Mouse (Mus musculus) kidney, embryonic 16.5 days (tissue): ENCODE data around the gene Aff3. TPM values are rescaled to one million over a fixed set of nuclear protein-coding genes. Genes with fewer than 3 reads are reported as not detected.

Experiments used
- ATAC-seq: fragments of 200-750 bp; cut with Nextera tagmentation; 2 replicates; pipeline ENCODE4 v1.8.0; 2017; ENCODE audit warnings: moderate TSS enrichment; ENCODE audit not compliant: low FRiP score, low TSS enrichment
- H3K27ac ChIP-seq: fragments of 300-500 bp; sonication (generic); 2 replicates; pipeline ENCODE4 v1.5.1; 2014; ENCODE audit warnings: low read length
- H3K27me3 ChIP-seq: fragments of 300-500 bp; sonication (generic); 2 replicates; pipeline ENCODE4 v1.6.1; 2014; ENCODE audit warnings: low read length, control low read depth, mixed read lengths; ENCODE audit not compliant: insufficient read depth
- H3K36me3 ChIP-seq: fragments of 300-500 bp; sonication (generic); 2 replicates; pipeline ENCODE4 v1.6.1; 2014; ENCODE audit warnings: low read length, control low read depth, mixed read lengths; ENCODE audit not compliant: insufficient read depth
- H3K4me1 ChIP-seq: fragments of 300-500 bp; sonication (generic); 2 replicates; pipeline ENCODE4 v1.6.1; 2014; ENCODE audit warnings: low read length, control low read depth, mixed read lengths; ENCODE audit not compliant: insufficient read depth
- H3K4me2 ChIP-seq: fragments of 300-500 bp; sonication (generic); replicated peaks from 2 replicates; pipeline ENCODE4 v1.6.1; 2014; ENCODE audit warnings: low read depth, low read length
- H3K4me3 ChIP-seq: fragments of 300-500 bp; sonication (generic); 2 replicates; pipeline ENCODE4 v1.5.1; 2014; ENCODE audit warnings: mild to moderate bottlenecking, low read length
- H3K9ac ChIP-seq: fragments of 300-500 bp; sonication (generic); replicated peaks from 2 replicates; pipeline ENCODE4 v1.6.1; 2014; ENCODE audit warnings: low read length
- H3K9me3 ChIP-seq: fragments of 300-500 bp; sonication (generic); 2 replicates; pipeline ENCODE4 v1.6.1; 2016; ENCODE audit warnings: low read length, control low read depth
- WGBS: fragments of 180-500 bp; shearing (Covaris S2); extraction: QIAGEN DNeasy Blood & Tissue Kit; methylation state at CpG from one replicate; pipeline ENCODE4 v1.1.7; 2014; 5-methylcytosine and 5-hydroxymethylcytosine counted together
- polyA plus RNA-seq: library from polyadenylated mRNA; unstranded; fragments of >200 nt; fragmentation: Nextera tagmentation; extraction: Ambion mirVana; gene quantifications from 2 replicates; pipeline ENCODE4 v1.2.1, GENCODE M21; 2015

The Aff3 gene
- polyA plus RNA-seq, 1 experiment from 2014 or later = 4.0 TPM

DNA sequence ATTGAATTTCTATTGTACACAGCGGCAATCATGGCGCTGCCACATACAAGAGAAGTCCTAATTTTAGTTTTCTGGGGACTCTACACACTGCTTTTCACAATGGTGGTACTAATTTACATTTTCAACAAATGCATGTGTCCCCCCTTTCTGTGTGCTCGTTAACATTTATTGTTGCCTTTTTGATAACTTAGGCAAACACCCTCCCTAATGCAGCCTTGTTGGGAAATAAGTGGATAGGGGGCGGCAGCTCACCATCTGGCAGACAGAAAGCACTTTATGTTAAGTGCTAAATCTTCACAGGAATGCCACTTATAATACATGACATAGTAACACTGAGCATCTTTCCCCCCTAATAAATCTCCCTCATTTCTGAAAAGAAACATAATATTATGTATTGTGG lies 282.1 kb downstream of the Aff3 start:
- Histone ChIP-seq H3K9ac (no peak overlapping the region), H3K36me3 (peaks cover 7% of the 10 kb centered on the region; the same call in 1 of the 2 replicates), H3K4me1 (peaks cover 11% of the 10 kb centered on the region), H3K27ac (no peak overlapping the region), H3K4me3 (no peak overlapping the region), H3K9me3 (peaks cover 5% of the 10 kb centered on the region; the same call in 1 of the 2 replicates), H3K27me3 (no peaks in the 10 kb centered on the region), H3K4me2 (no peak overlapping the region)
- ATAC-seq = no peak
- WGBS = 77% methylated on average over 4 of the region's 4 CpGs

DNA sequence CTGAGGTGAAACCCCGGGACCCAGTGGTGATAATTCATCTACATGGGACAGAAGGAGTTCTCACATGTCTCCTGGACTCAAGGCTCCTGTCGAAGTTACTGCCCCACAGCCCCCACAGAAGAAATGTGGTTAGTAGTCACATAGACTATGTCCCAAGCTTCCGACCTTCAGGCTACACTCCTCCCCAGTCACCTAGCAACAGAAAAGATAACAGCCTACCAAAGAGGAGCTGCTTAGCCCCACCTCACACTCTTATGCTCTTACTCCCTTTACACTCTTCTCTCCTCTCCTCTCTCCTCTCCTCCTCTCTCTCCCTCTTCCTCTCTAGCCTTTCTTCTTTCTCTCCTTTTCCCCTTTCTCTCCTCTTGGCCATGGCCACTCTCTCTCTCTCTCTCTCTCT lies 286.8 kb downstream of the Aff3 start:
- WGBS = 28% methylated on average over 3 of the region's 3 CpGs
- no peak overlapping the region for H3K27ac ChIP-seq
- no peak for ATAC-seq
- no peak overlapping the region for H3K9ac ChIP-seq
- H3K27me3 ChIP-seq = no peaks in the 10 kb centered on the region
- H3K4me1 ChIP-seq = no peaks in the 10 kb centered on the region
- no peak overlapping the region for H3K4me3 ChIP-seq
- peaks cover 5% of the 10 kb centered on the region; the same call in 1 of the 2 replicates for H3K9me3 ChIP-seq
- no peak overlapping the region for H3K4me2 ChIP-seq
- peaks cover 7% of the 10 kb centered on the region; the same call in 1 of the 2 replicates for H3K36me3 ChIP-seq

DNA sequence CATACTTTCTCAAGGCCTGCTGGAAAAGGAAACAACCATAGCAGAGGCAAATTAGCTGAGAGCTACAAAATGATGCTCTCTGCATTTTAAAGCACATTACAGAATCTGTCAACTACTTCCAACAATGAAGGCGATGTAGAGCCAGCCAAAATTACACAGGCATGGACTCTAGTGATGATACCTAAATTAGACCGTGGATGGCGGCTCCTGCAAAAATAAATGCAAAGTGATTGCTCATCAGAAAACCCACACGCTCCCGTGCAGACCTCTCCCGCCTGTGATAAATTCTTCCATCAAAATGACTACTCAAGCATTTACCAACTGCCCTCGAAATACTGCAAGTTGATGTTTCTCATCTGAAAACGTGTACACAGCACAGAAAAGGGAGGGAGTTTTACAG lies 295.6 kb downstream of the Aff3 start:
- ATAC-seq = no peak
- WGBS = 39% methylated on average over 8 of the region's 8 CpGs
- no peak overlapping the region for H3K4me2 ChIP-seq
- no peak overlapping the region for H3K9ac ChIP-seq
- H3K9me3 ChIP-seq = no peaks in the 10 kb centered on the region
- no peaks in the 10 kb centered on the region for H3K36me3 ChIP-seq
- no peaks in the 10 kb centered on the region for H3K27me3 ChIP-seq
- H3K4me1 ChIP-seq = peaks cover 7% of the 10 kb centered on the region
- no peak overlapping the region for H3K4me3 ChIP-seq
- no peak overlapping the region for H3K27ac ChIP-seq

DNA sequence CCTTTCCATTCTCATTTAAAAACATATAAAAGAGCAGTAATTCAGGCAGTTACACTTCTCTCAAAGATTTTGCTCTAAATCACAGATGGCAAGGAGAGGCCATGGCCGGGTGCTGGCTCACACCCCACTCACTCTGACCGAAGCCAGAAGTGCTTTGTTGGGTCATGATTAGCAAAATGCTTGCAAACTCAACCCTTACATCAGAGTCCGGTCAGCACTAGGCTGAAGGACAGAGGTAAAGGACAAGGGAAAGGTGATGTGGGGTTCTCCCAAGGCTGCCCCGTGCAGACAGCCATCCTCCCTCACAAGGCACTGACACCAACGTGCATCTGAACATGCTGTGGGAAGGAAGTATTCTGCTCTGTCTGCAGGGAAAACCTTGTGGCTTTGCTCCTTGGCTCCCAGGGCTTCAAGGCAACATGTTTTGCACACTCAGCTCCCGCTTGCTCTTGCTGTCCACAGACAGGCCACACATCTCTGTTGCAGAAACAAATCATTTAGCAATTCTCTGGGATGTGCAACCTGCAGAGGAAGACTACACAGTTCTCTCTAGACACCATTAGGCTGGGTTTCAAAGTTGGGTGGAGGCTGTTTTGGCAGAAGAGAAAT lies 296.6 kb downstream of the Aff3 start:
- Histone ChIP-seq H3K36me3 (no peaks in the 10 kb centered on the region), H3K4me3 (no peak overlapping the region), H3K27me3 (no peaks in the 10 kb centered on the region), H3K4me1 (peaks cover 14% of the 10 kb centered on the region), H3K9me3 (no peaks in the 10 kb centered on the region), H3K4me2 (no peak overlapping the region), H3K27ac (no peak overlapping the region), H3K9ac (no peak overlapping the region)
- no peak for ATAC-seq
- 58% methylated on average over 6 of the region's 6 CpGs for WGBS

DNA sequence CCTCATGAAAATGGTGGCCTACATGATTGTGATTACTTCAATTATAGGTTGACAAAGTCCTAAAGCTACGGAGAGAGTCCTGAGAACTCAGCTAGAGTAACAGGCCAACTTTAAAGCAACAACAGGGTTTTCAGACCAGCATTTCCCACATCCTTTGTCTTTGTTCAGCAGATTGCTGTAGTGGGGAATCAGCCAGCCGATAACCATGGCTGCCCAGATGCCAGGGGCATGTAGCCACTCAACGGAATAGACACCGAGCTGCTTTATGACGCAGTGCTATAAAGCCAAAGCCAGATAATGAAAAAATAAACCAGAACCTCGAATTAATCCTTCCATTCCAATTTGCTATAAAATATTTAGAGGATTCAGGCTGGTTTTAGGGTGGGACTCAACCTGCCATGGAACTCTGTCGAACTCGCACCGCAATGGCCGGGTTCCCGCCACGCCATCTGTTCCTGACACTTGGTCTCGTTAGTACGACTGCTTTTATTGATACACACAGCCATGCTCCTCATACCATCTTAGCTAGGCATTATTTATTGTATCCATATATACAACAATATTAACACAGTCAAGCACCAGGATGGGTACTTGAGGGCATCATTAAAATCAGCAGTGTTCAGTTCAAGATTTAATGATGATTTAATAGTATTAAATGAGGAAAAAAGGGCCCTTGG lies 297.2 kb downstream of the Aff3 start:
- H3K9me3 ChIP-seq = no peaks in the 10 kb centered on the region
- H3K4me2 ChIP-seq = no peak overlapping the region
- H3K4me1 ChIP-seq = peaks cover 14% of the 10 kb centered on the region
- H3K9ac ChIP-seq = no peak overlapping the region
- 90% methylated on average over 14 of the region's 14 CpGs for WGBS
- no peak overlapping the region for H3K4me3 ChIP-seq
- ATAC-seq = no peak
- no peaks in the 10 kb centered on the region for H3K27me3 ChIP-seq
- H3K36me3 ChIP-seq = no peaks in the 10 kb centered on the region
- H3K27ac ChIP-seq = no peak overlapping the region

DNA sequence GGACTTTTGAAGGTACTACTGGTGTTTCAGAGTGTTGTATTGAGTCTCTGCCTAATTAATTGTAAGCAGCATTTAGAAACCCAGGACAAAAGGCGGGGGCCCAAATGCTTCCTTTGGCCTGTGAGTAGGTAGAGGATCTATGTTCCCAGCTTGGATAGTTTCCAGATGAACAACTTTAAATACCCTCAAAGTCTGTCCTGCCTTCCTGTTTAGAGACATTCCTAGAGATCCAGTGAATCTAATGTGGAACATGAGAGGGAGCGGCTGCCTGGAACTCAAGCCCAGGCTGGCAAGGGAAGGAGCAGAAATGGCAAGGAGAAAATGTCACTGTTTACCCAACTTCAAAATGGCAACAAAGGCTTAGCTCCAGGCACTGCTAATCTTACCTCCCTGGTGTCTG lies 300.9 kb downstream of the Aff3 start:
- peaks cover 18% of the 10 kb centered on the region for H3K4me1 ChIP-seq
- H3K4me3 ChIP-seq = no peak overlapping the region
- no peaks in the 10 kb centered on the region for H3K9me3 ChIP-seq
- no peaks in the 10 kb centered on the region for H3K27me3 ChIP-seq
- no peak overlapping the region for H3K27ac ChIP-seq
- ATAC-seq = no peak
- H3K4me2 ChIP-seq = no peak overlapping the region
- H3K36me3 ChIP-seq = no peaks in the 10 kb centered on the region
- WGBS = 64% methylated on average over 2 of the region's 2 CpGs
- H3K9ac ChIP-seq = no peak overlapping the region

DNA sequence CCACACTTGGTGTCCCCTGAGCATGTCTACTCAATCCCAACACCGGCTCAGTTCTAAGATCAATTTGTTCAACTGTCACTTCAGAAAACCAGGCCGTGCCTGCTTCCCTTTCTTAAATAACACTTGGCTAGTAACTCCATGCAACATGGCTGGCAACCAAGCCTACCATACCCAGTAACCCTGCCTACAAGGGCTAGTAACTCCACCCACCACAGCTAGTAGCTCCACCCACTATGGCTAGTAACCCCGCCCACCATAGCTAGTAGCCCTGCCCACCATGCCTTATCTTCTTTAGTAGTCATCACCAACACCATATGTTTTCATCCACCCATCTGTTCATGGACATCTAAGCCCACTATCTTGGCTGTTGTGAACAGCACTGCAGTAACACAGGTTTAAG lies 302.5 kb downstream of the Aff3 start:
- no peak overlapping the region for H3K9ac ChIP-seq
- H3K36me3 ChIP-seq = no peaks in the 10 kb centered on the region
- no peaks in the 10 kb centered on the region for H3K27me3 ChIP-seq
- WGBS = 87% methylated on average over 3 of the region's 3 CpGs
- H3K9me3 ChIP-seq = no peaks in the 10 kb centered on the region
- ATAC-seq = no peak
- no peak overlapping the region for H3K27ac ChIP-seq
- no peak overlapping the region for H3K4me2 ChIP-seq
- peaks cover 23% of the 10 kb centered on the region for H3K4me1 ChIP-seq
- H3K4me3 ChIP-seq = no peak overlapping the region

DNA sequence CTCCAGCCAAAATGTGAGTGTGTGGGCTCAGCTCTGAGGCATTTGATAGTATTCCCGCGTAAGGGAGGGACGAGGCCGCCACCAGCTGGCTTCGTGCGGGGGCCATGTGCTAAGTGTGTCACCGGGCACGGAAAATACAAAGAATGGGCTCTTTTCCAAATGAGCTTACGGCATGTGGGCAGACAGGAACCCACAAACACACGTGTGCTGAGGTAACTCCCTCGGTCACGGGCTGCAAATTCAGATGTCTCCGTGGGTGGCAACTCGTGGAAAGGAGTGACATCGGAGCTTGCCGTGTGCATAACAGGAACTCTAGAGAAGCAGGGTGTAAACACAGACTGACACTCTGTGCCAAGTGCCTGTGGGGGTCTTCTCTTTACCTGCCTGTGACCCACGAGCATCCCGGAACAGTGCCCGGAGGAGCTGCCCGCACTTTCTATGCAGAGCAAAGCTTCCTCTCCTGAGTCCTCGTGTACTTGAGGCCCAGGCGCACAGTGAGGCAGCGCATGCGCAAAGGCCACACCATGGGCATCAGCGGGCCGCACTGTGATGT lies 305.9 kb downstream of the Aff3 start:
- Histone ChIP-seq H3K4me3 (no peak overlapping the region), H3K27me3 (no peaks in the 10 kb centered on the region), H3K4me1 (peaks cover 19% of the 10 kb centered on the region), H3K9ac (no peak overlapping the region), H3K27ac (peak overlapping the region; percentile 32; the same call in 1 of the 2 replicates), H3K9me3 (no peaks in the 10 kb centered on the region), H3K36me3 (no peaks in the 10 kb centered on the region), H3K4me2 (no peak overlapping the region)
- peak; percentile 65 for ATAC-seq
- 60% methylated on average over 26 of the region's 26 CpGs for WGBS

DNA sequence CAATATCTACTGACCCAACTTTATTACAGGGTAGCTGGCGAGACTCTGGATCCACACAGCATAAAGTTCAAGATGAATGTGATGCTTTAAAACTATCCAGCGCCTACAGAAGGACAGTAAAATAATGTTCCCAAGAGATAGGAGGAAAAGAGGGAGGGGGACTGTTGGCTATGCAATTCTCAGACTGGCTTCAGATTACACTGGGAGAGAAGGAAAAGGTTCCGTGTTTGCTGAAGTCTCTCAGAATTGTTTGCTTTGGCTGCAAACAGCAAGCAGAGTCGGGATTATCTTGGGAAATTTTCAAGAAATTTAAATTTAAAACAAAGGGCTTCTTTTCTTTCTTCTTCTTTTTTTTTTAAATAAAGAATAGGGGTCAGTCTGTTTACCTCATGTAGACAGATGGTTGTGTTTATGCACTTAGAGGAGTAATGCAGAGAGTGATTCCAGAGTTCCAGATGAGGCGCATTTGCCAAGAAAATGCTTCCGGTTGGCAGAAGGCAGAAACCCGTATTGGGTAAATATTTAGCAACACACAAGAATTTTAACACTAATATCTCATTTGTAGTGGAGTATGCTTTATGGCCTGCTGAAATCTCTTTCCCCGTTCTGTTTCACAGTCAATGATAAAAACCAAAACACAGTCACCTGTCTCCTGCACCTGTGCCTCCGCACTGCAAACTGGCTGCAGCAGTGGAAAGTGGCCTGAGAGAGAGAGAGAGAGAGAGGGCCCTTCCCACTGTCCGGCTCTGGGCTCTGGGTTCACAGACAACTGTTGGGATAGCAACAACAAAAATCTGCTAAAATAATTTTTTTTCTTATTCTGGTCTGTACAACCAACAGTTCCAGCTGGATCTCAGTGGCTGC lies 306.6 kb downstream of the Aff3 start:
- Histone ChIP-seq H3K4me2 (no peak overlapping the region), H3K27ac (peak overlapping the region; percentile 45; the same call in 1 of the 2 replicates), H3K27me3 (no peaks in the 10 kb centered on the region), H3K9me3 (no peaks in the 10 kb centered on the region), H3K9ac (no peak overlapping the region), H3K4me3 (no peak overlapping the region), H3K36me3 (no peaks in the 10 kb centered on the region), H3K4me1 (peaks cover 15% of the 10 kb centered on the region)
- 50% methylated on average over 10 of the region's 10 CpGs for WGBS
- peak; percentile 39; the same call in 1 of the 2 replicates for ATAC-seq
